Mouse (Mus musculus) liver, adult 2 months (tissue): ENCODE data around the gene Gpr156. TPM values are rescaled to one million over a fixed set of nuclear protein-coding genes. Genes with fewer than 3 reads are reported as not detected.

ENCODE experiments used
- DNase-seq: peaks from one replicate; pipeline ENCODE4 v3.0.0-alpha.2; 2011; ENCODE audit warnings: low read depth, low spot score; ENCODE audit errors: extremely low read depth
- H3K27ac ChIP-seq: fragments of 200-500 bp; replicated peaks from 2 replicates; pipeline ENCODE4 v1.5.1; 2012; ENCODE audit warnings: low read depth, mild to moderate bottlenecking, control low read depth, inconsistent platforms, low read length; ENCODE audit not compliant: insufficient read depth
- H3K27me3 ChIP-seq: fragments of 200-500 bp; 2 replicates; pipeline ENCODE4 v1.6.1; 2012; ENCODE audit warnings: mild to moderate bottlenecking, moderate library complexity, low read length, inconsistent platforms; ENCODE audit not compliant: control insufficient read depth, insufficient read depth
- H3K36me3 ChIP-seq: fragments of 200-500 bp; 2 replicates; pipeline ENCODE4 v1.6.1; 2012; ENCODE audit warnings: low read length, inconsistent platforms; ENCODE audit not compliant: control insufficient read depth, insufficient read depth
- H3K4me1 ChIP-seq: fragments of 200-500 bp; 2 replicates; pipeline ENCODE4 v1.6.1; 2011; ENCODE audit warnings: low read length; ENCODE audit not compliant: control insufficient read depth, insufficient read depth
- H3K4me3 ChIP-seq: fragments of 200-500 bp; 2 replicates; pipeline ENCODE4 v1.5.1; 2011; ENCODE audit warnings: low read depth, mild to moderate bottlenecking, control low read depth, low read length, moderate library complexity; ENCODE audit not compliant: insufficient read depth
- H3K79me2 ChIP-seq: fragments of 200-500 bp; 2 replicates; pipeline ENCODE4 v1.6.1; 2012; ENCODE audit warnings: inconsistent platforms, mild to moderate bottlenecking, low read length, moderate library complexity; ENCODE audit not compliant: control insufficient read depth, insufficient read depth
- H3K9ac ChIP-seq: fragments of 200-500 bp; 2 replicates; pipeline ENCODE4 v1.6.1; 2012; ENCODE audit warnings: low read depth, mild to moderate bottlenecking, control low read depth, inconsistent platforms, low read length
- CTCF ChIP-seq: fragments of 200-500 bp; IDR thresholded peaks from 2 replicates; pipeline ENCODE4 v1.5.1; 2011; ENCODE audit warnings: low read depth, low read length, control low read depth
- POLR2A ChIP-seq: fragments of 200-500 bp; IDR thresholded peaks from 2 replicates; pipeline ENCODE4 v1.6.1; 2011; ENCODE audit warnings: low read length, control low read depth; ENCODE audit not compliant: insufficient read depth; ENCODE audit errors: extremely low read depth
- WGBS: fragments of 180-500 bp; shearing (Covaris S2); methylation state at CpG from one replicate; pipeline ENCODE4 v1.1.7; 2018; 5-methylcytosine and 5-hydroxymethylcytosine counted together
- polyA plus RNA-seq: library from polyadenylated mRNA; depleted of rRNA; stranded (reverse); fragments of >200 nt; gene quantifications from 2 replicates; pipeline ENCODE4 v1.2.3, GENCODE M21; 2012
- total RNA-seq: library from RNA; depleted of rRNA; stranded (reverse); fragments of >200 nt; gene quantifications from 2 replicates; pipeline ENCODE4 v1.2.3, GENCODE M21; 2014

Gpr156 gene
- total and polyA plus RNA-seq, 2 experiments = not detected

DNA sequence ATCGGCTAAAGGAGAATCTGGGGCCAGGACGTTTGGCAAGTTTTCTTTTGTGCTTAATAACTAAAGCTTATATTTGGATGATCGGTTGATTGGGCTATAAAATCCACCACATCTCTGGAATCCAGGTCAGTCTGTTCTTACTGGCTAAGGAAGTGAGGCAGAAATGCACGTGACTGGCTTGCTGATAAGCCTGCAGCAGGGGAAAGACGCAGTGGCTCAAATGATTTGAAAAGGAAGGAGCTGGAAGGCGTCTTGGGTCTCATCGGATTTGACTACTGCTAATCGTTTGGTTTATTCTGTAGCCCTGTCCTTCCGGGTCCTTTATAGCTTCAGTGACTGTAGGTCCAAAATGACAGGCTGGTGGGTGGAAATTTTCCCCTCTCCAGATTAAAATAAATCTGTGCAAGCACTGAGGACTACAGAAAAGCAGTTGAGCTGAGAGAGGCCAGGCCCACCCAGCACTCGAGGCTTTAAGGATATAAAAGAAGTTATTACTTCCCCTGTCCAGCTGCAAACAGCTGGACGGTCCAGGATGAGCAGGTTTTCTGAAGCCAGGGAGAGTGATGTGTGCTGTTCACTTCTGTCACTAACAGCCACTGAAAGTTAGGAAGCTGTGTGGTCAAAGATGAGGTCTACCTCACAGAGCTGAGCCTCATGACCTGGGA, 57.7 kb downstream of the Gpr156 start:
- WGBS = 58% methylated on average over 11 of the region's 11 CpGs
- no peak for TF ChIP-seq CTCF
- no peak for TF ChIP-seq POLR2A
- no peak overlapping the region for H3K27ac ChIP-seq

DNA sequence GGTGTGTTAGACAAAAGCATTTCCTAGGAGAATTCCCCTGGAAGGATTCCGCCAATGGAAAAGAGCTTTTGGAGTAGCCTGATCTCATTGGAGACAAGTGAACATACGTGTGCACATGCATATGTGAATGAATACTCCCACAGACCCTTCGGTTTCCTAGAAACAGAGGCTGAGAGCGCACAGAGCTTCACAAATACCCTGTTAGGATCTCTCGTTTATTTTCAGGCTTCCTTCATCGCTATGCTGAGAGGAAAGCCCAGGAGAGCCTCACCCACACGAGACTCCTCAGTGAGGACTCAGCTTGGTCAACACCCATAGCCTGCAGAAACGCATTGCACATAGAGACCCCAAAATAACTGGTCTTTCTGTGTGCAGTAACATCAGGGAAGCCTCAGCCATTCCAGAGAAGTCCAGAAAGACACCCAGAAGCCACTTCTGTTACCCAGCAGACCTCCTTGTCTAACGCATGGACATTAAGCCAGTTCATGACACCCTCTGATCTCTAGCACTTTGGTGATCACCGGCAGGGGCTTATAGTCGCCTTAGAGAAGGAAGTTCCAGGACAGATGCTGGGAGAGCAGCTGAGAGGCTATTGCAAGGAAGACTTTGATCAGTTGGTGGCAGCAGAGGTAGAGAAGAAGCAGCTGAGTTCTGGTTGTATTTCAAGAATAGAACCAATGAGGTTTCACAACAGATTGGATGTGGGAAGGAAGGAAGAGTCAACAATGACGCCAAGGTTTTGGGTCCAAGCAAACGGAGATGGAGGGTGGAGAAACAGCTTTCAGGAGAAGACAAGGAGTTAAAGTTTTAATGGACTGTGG, 58.4 kb downstream of the Gpr156 start:
- DNase-seq = peak; percentile 42

More for the DNA sequence above, 57.7 kb downstream of the Gpr156 start:
- DNase-seq = peak; percentile 22
- no peak overlapping the region for H3K9ac ChIP-seq
- no peaks in the 10 kb centered on the region for H3K4me1 ChIP-seq
- H3K36me3 ChIP-seq = no peaks in the 10 kb centered on the region
- H3K4me3 ChIP-seq = no peak overlapping the region
- no peaks in the 10 kb centered on the region for H3K79me2 ChIP-seq
- no peaks in the 10 kb centered on the region for H3K27me3 ChIP-seq

DNA sequence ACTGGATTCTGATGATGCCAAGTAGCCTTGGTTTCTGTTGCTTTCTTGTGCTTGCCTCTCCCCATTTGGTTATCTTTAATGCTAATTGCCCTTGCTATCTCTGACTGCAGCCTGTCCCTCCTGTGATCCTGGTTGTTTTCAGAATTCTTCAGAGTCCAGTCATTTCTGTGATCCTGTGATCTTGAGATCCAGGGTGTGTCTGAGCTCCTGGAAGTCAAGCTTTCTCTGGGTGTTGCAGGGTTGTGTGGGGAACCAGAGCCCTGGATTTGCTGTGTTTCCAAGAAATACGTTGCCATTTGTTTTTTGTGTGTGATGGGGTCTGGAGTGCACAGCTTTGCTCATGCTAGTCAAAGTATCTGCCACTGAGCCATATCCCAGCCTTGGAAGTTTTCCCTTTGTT, 65.6 kb downstream of the Gpr156 start:
- H3K27ac ChIP-seq = no peak overlapping the region
- H3K9ac ChIP-seq = no peak overlapping the region
- TF ChIP-seq POLR2A (no peak), CTCF (no peak)
- H3K4me1 ChIP-seq = no peaks in the 10 kb centered on the region
- no peak for DNase-seq
- no peak overlapping the region for H3K4me3 ChIP-seq
- no peaks in the 10 kb centered on the region for H3K79me2 ChIP-seq
- H3K36me3 ChIP-seq = no peaks in the 10 kb centered on the region
- 81% methylated on average over 1 of the region's 1 CpGs for WGBS
- no peaks in the 10 kb centered on the region for H3K27me3 ChIP-seq

More for the DNA sequence above, 58.4 kb downstream of the Gpr156 start:
- Histone ChIP-seq H3K4me1 (no peaks in the 10 kb centered on the region), H3K79me2 (no peaks in the 10 kb centered on the region), H3K27me3 (no peaks in the 10 kb centered on the region), H3K36me3 (no peaks in the 10 kb centered on the region), H3K4me3 (no peak overlapping the region), H3K27ac (no peak overlapping the region), H3K9ac (no peak overlapping the region)
- TF ChIP-seq CTCF = peak; percentile 19; the same call in 1 of the 2 replicates
- no peak for TF ChIP-seq POLR2A
- WGBS = 54% methylated on average over 13 of the region's 13 CpGs

DNA sequence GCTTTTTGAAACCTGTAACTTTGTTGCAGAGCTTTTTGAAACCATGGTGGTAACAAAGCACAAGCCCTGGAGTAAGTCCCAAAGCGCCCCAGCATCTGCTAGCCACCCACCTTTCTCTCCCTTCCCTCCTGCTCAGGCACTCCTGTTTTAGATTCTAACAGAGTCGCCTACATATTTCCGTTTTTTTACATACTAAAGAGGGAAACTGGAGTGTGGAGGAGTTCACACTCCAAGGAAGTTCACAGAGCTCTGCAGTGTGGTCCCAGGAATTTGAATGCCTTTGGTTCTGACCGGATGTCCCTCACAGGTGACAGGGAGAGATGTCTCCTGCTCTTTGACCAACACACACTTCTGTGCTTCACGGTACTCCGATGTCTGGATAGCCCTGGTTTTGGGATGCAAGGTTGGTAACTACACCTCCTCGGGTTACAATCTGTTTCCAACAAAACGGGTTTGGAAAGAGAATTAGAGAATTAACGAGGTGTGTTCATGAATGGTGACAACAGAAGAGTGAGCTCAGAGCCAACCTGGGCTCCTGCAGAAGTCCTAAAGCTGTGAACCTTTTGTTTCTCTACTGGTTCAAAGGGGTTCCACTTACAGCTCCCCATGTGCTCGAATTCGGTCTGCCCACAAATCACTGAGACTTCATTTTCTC, 72.0 kb downstream of the Gpr156 start:
- Histone ChIP-seq H3K27ac (no peak overlapping the region), H3K27me3 (no peaks in the 10 kb centered on the region), H3K79me2 (no peaks in the 10 kb centered on the region), H3K36me3 (no peaks in the 10 kb centered on the region), H3K4me3 (no peak overlapping the region), H3K9ac (no peak overlapping the region), H3K4me1 (no peaks in the 10 kb centered on the region)
- no peak for TF ChIP-seq CTCF
- no peak for TF ChIP-seq POLR2A
- 61% methylated on average over 11 of the region's 11 CpGs for WGBS
- DNase-seq = no peak

DNA sequence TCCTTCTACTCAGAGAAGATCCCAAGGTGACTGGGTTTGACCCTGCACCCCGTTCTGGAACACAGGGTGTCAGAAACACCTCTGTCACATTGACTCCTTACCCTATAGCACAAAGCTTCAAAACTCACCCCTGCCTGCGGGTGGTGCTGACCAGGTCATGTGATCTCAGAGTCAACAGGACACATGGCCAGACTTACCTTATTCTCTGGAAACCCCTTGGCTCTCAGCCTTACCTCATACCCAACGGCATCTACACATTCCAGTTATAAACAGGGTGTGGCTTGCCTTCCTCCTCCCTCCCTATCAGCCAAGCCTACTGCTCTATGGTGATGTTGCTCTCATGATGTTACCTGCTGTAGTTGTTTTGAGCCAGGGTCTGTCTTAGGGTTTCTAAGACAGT, 73.5 kb downstream of the Gpr156 start:
- Histone ChIP-seq H3K4me3 (no peak overlapping the region), H3K9ac (no peak overlapping the region), H3K36me3 (no peaks in the 10 kb centered on the region), H3K79me2 (no peaks in the 10 kb centered on the region), H3K4me1 (peaks cover 1% of the 10 kb centered on the region; the same call in 1 of the 2 replicates), H3K27ac (no peak overlapping the region), H3K27me3 (no peaks in the 10 kb centered on the region)
- 60% methylated on average over 3 of the region's 3 CpGs for WGBS
- TF ChIP-seq POLR2A (no peak), CTCF (no peak)
- no peak for DNase-seq
